ENCODE assay signal across 17 mouse cellular contexts in the genomic region with DNA sequence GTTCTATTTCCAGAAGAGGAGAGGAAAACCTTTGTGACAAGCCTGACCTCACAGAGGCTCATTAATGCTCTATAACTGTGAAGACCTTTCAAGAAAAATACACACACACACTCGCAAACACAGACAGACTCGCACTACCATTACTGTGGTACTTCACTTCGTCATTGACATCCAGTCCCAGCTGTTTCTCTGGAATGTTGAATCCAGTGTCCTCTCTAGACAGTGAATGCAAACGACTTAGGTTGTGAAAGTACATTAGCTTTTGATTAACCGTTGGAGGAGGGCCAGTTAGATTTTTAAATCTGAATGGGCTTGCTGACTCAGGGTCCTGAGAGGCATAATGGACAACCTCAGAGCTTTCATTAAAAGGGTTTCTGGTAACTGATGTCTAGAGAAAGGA. TPM values are rescaled to one million over a fixed set of nuclear protein-coding genes. Genes with fewer than 3 reads are reported as not detected.
DNase-seq lines count a peak whose midpoint lies in the region; ATAC-seq lines count a peak whose summit lies in the region.
"Had no signal": no experiment of that assay in that cellular context is flagged by ENCODE, and none has a peak within 500 bp of the region (broad histone marks: within the 10 kb centered on the region; RNA-seq: fewer than 3 reads in every experiment).

No protein-coding gene starts in this region.

- H3K27me3 ChIP-seq in kidney, embryonic 15.5 days = no peaks in the 10 kb centered on the region
- no peaks in the 10 kb centered on the region for H3K27me3 ChIP-seq in forebrain, embryonic 16.5 days (replicated peaks; ENCODE audit: control insufficient read depth, insufficient read depth, low read length)
- H3K27me3 ChIP-seq: embryonic facial prominence, embryonic 13.5 days; heart, embryonic 15.5 days; limb, embryonic 12.5 days; liver, embryonic 15.5 days had no signal

- H3K9ac ChIP-seq in kidney, embryonic 15.5 days = no peak overlapping the region
- H3K9ac ChIP-seq in forebrain, embryonic 16.5 days (replicated peaks; ENCODE audit: low read depth, low read length) = no peak overlapping the region
- H3K9ac ChIP-seq: embryonic facial prominence, embryonic 13.5 days; heart, embryonic 15.5 days; limb, embryonic 12.5 days; liver, embryonic 15.5 days had no signal

- no peak overlapping the region for H3K27ac ChIP-seq in kidney, embryonic 15.5 days
- H3K27ac ChIP-seq in forebrain, embryonic 16.5 days (ENCODE audit: low read length) = no peak overlapping the region
- H3K27ac ChIP-seq: embryonic facial prominence, embryonic 13.5 days; heart, embryonic 15.5 days; limb, embryonic 12.5 days; liver, embryonic 15.5 days had no signal

- H3K4me3 ChIP-seq in kidney, embryonic 15.5 days (replicated peaks) = no peak overlapping the region
- no peak overlapping the region for H3K4me3 ChIP-seq in forebrain, embryonic 16.5 days (replicated peaks; ENCODE audit: low read length)
- H3K4me3 ChIP-seq: embryonic facial prominence, embryonic 13.5 days; heart, embryonic 15.5 days; limb, embryonic 12.5 days; liver, embryonic 15.5 days; myocyte had no signal

- WGBS in kidney, embryonic 15.5 days = 47% methylated on average over 5 of the region's 5 CpGs
- 8% methylated on average over 5 of the region's 5 CpGs for WGBS in forebrain, embryonic 16.5 days

- no peaks in the 10 kb centered on the region for H3K36me3 ChIP-seq in kidney, embryonic 15.5 days
- H3K36me3 ChIP-seq in forebrain, embryonic 16.5 days (ENCODE audit: control insufficient read depth, insufficient read depth) = no peaks in the 10 kb centered on the region
- H3K36me3 ChIP-seq: embryonic facial prominence, embryonic 13.5 days; heart, embryonic 15.5 days; limb, embryonic 12.5 days; liver, embryonic 15.5 days had no signal

- 0 out of 2 replicates have a peak, but pooled peaks cover 7% of the 10 kb centered on the region for H3K4me1 ChIP-seq in kidney, embryonic 15.5 days
- H3K4me1 ChIP-seq in forebrain, embryonic 16.5 days (replicated peaks; ENCODE audit: control insufficient read depth, insufficient read depth, low read length) = peaks cover 25% of the 10 kb centered on the region
- H3K4me1 ChIP-seq: heart, embryonic 15.5 days; limb, embryonic 12.5 days; liver, embryonic 15.5 days had no signal

- peak; percentile 63 for DNase-seq in kidney, adult 9 months
- peak; percentile 54 for DNase-seq in ES-CJ7 (ENCODE audit: low read depth, low spot score)
- DNase-seq in Muller cell, postnatal 12 days (ENCODE audit: inconsistent ontology term) = peak; percentile 52
- no peak for DNase-seq in gastrocnemius, postnatal 25 days
- DNase-seq in urinary bladder, adult 2 months (ENCODE audit: low spot score) = no peak
- DNase-seq: adrenal gland, postnatal 14 days; cerebellum, postnatal 10 days; gastrocnemius, postnatal 36 days; right cerebral cortex, postnatal 4 days had no signal

- no peak for ATAC-seq in kidney, embryonic 15.5 days (replicated peaks; ENCODE audit: low FRiP score)
- no peak for ATAC-seq in forebrain, embryonic 16.5 days
- ATAC-seq: hindbrain, embryonic 16.5 days had no signal

- no peak overlapping the region for H3K4me2 ChIP-seq in kidney, embryonic 15.5 days
- H3K4me2 ChIP-seq in forebrain, embryonic 16.5 days (ENCODE audit: low read length) = peak overlapping the region; percentile 12; the same call in 1 of the 2 replicates
- H3K4me2 ChIP-seq: embryonic facial prominence, embryonic 13.5 days; heart, embryonic 15.5 days; limb, embryonic 12.5 days; liver, embryonic 15.5 days had no signal

- H3K9me3 ChIP-seq in kidney, embryonic 15.5 days (replicated peaks) = no peaks in the 10 kb centered on the region; the same call in 1 of the 2 replicates
- no peaks in the 10 kb centered on the region for H3K9me3 ChIP-seq in forebrain, embryonic 16.5 days (ENCODE audit: control insufficient read depth, low read length)
- H3K9me3 ChIP-seq: embryonic facial prominence, embryonic 13.5 days; heart, embryonic 15.5 days; liver, embryonic 15.5 days had no signal

RNA-seq across cellular contexts. Expression of gene Atrnl1, which starts 34.0 kb away (rescaled TPM):
- 9.2 and 9.7 TPM in 2 replicates for polyA plus RNA-seq in kidney, embryonic 15.5 days (2015; fragmentation: Nextera tagmentation; extraction: Ambion mirVana)
- 8.3 and 9.0 TPM in 2 replicates for polyA plus RNA-seq in forebrain, embryonic 16.5 days (2015; fragmentation: Nextera tagmentation; extraction: Ambion mirVana)
- total RNA-seq in gastrocnemius, postnatal 25 days (2021) = 1 to 10 TPM; 7.2 to 7.5 TPM
- polyA plus RNA-seq in urinary bladder, adult 2 months (2012; rRNA removed) = 10.9 and 14.2 TPM in 2 replicates

Comparison
In these comparisons a context has a peak if more than half of its experiments do, and no peak if none do; other contexts are left out.
1. DNase-seq: peak in kidney, adult 9 months (single experiment), ES-CJ7 (single experiment) and Muller cell, postnatal 12 days (single experiment); none in gastrocnemius, postnatal 25 days (single experiment) and urinary bladder, adult 2 months (single experiment).